Mouse (Mus musculus): ENCODE measurements around the gene Mblac2. TPM values are rescaled to one million over a fixed set of nuclear protein-coding genes. Genes with fewer than 3 reads are reported as not detected.

The Mblac2 gene
- total and polyA plus RNA-seq, 3 experiments = 0.58 to 1.2 TPM; not detected in 1

DNA sequence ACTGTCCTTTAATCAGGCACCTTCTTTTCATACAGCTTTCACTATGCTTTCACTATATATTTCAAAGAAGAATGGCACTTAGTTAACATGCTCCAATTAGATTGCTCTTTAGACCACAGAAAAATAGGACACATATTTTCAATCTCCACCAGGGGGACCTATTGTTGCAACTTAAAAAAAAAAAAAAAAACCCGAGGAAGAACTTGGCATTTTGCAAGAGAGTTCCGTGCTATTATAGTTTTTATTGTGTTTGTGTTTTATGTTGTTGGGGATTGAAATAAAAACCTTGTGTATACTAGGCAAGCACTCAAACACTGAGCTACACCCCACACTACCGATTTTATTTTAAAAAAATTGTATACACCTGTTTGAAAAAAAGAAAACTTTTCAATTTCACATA lies 90.0 kb downstream of the Mblac2 start:
- peak; percentile 67 for DNase-seq (ENCODE audit: low read depth, low spot score)
- Histone ChIP-seq H3K4me1 (ENCODE audit: control insufficient read depth in 1 of 2, insufficient read depth in 2 of 2, low read length in 2 of 2) (peaks cover 0 to 3% of the 10 kb centered on the region in 2 experiments; a peak in 2 of 4 replicates), H3K36me3 (ENCODE audit: control insufficient read depth in 1 of 2, insufficient read depth in 2 of 2, low read length in 2 of 2) (peaks cover 0 to 3% of the 10 kb centered on the region in 2 experiments; a peak in 2 of 4 replicates), H3K4me3 (ENCODE audit: control insufficient read depth in 1 of 2, insufficient read depth in 1 of 2, low read depth in 2 of 2, low read length in 2 of 2) (peak overlapping the region in 1 of 2 experiments; percentile 55; a peak in 2 of 4 replicates), H3K27ac (ENCODE audit: control insufficient read depth, low read depth, low read length) (no peak overlapping the region), H3K9me3 (replicated peaks; ENCODE audit: insufficient read depth, low read length) (no peaks in the 10 kb centered on the region), H3K27me3 (ENCODE audit: control insufficient read depth in 1 of 2, insufficient read depth in 2 of 2, low read length in 2 of 2) (no peaks in the 10 kb centered on the region), H3K79me2 (ENCODE audit: control insufficient read depth, insufficient read depth, low read length, poor library complexity) (no peaks in the 10 kb centered on the region), H3K9ac (ENCODE audit: control insufficient read depth, low read depth, low read length, poor library complexity, severe bottlenecking) (0 out of 2 replicates have a peak overlapping the region, but pooled peaks have one; percentile 34)
- no peak for TF ChIP-seq UBTF (IDR thresholded peaks at IDR 0.05; ENCODE audit: borderline replicate concordance, insufficient read depth, low read depth, low read length)
- no peak for TF ChIP-seq MEF2A (IDR thresholded peaks at IDR 0.05; ENCODE audit: extremely low read depth, insufficient replicate concordance, low read depth, low read length, poor library complexity, severe bottlenecking)
- TF ChIP-seq NRF1 (IDR thresholded peaks at IDR 0.05; ENCODE audit: insufficient read depth, low read depth, low read length, poor library complexity, severe bottlenecking) = no peak
- no peak for TF ChIP-seq GATA1 (IDR thresholded peaks at IDR 0.05; ENCODE audit: low read depth, low read length)
- TF ChIP-seq USF1 (IDR thresholded peaks at IDR 0.05; ENCODE audit: low read depth, low read length) = no peak
- TF ChIP-seq EP300 (IDR thresholded peaks at IDR 0.05; ENCODE audit: low read depth in 1 of 2, low read length in 2 of 2) = no peak
- no peak for TF ChIP-seq MYB (IDR thresholded peaks at IDR 0.05; ENCODE audit: low read depth, low read length)
- no peak for TF ChIP-seq ELF1 (IDR thresholded peaks at IDR 0.05; ENCODE audit: low read depth, low read length)
- TF ChIP-seq TCF12 (IDR thresholded peaks at IDR 0.05; ENCODE audit: low read depth, low read length) = peak; percentile 9; the same call in 1 of the 2 replicates
- TF ChIP-seq CHD1 (IDR thresholded peaks at IDR 0.05; ENCODE audit: low read depth, low read length) = no peak
- no peak for TF ChIP-seq MXI1 (IDR thresholded peaks at IDR 0.05; ENCODE audit: low read depth, low read length)
- TF ChIP-seq JUND (IDR thresholded peaks at IDR 0.05; ENCODE audit: low read depth, low read length) = no peak
- TF ChIP-seq NELFE (IDR thresholded peaks at IDR 0.05; ENCODE audit: low read depth, low read length) = no peak
- no peak for TF ChIP-seq RCOR1 (IDR thresholded peaks at IDR 0.05; ENCODE audit: low read depth, low read length)
- TF ChIP-seq KAT2A (conservative IDR thresholded peaks at IDR 0.05; ENCODE audit: low read depth, low read length) = no peak
- peak; percentile 56 for TF ChIP-seq ZC3H11A (IDR thresholded peaks at IDR 0.05; ENCODE audit: low read depth, low read length)
- TF ChIP-seq MAFK (IDR thresholded peaks at IDR 0.05; ENCODE audit: borderline replicate concordance, low read depth, low read length) = no peak
- TF ChIP-seq POLR2AphosphoS2 (IDR thresholded peaks at IDR 0.05; ENCODE audit: low read length) = no peak
- peak; percentile 32; the same call in 1 of the 2 replicates for TF ChIP-seq SIN3A (IDR thresholded peaks at IDR 0.05; ENCODE audit: low read length)
- TF ChIP-seq CTCF (IDR thresholded peaks at IDR 0.05 in 2 of 3, conservative IDR thresholded peaks at IDR 0.05 in 1 of 3; ENCODE audit: control insufficient read depth in 1 of 3, insufficient read depth in 1 of 3, low read depth in 2 of 3, low read length in 3 of 3, poor library complexity in 1 of 3, severe bottlenecking in 1 of 3) = peak in 2 of 3 experiments; percentile 11 to 71; a peak in 3 of 6 replicates
- TF ChIP-seq BHLHE40 (IDR thresholded peaks at IDR 0.05; ENCODE audit: borderline replicate concordance, low read depth, low read length) = no peak
- TF ChIP-seq POLR2AphosphoS5 (IDR thresholded peaks at IDR 0.05; ENCODE audit: borderline replicate concordance, low read depth, low read length) = no peak
- TF ChIP-seq ZNF384 (IDR thresholded peaks at IDR 0.05; ENCODE audit: low read depth, low read length) = peak; percentile 100
- TF ChIP-seq CHD2 (IDR thresholded peaks at IDR 0.05; ENCODE audit: low read length) = no peak
- TF ChIP-seq HCFC1 (IDR thresholded peaks at IDR 0.05; ENCODE audit: low read depth, low read length) = no peak
- TF ChIP-seq MAX (IDR thresholded peaks at IDR 0.05; ENCODE audit: low read length) = no peak
- TF ChIP-seq MYC (IDR thresholded peaks at IDR 0.05; ENCODE audit: low read depth, low read length) = no peak
- TF ChIP-seq TAL1 (IDR thresholded peaks at IDR 0.05; ENCODE audit: low read length) = no peak
- TF ChIP-seq USF2 (IDR thresholded peaks at IDR 0.05; ENCODE audit: borderline replicate concordance in 1 of 2, insufficient read depth in 1 of 2, low read depth in 1 of 2, low read length in 2 of 2) = no peak
- TF ChIP-seq RAD21 (IDR thresholded peaks at IDR 0.05; ENCODE audit: low read depth, low read length) = peak; percentile 69
- TF ChIP-seq ETS1 (IDR thresholded peaks at IDR 0.05; ENCODE audit: low read depth, low read length) = no peak
- TF ChIP-seq GABPA (IDR thresholded peaks at IDR 0.05; ENCODE audit: low read depth, low read length) = no peak
- peak; percentile 64; the same call in 1 of the 2 replicates for TF ChIP-seq ZKSCAN1 (IDR thresholded peaks at IDR 0.05; ENCODE audit: low read depth, low read length)
- no peak for TF ChIP-seq MAZ (IDR thresholded peaks at IDR 0.05; ENCODE audit: low read depth, low read length)
- TF ChIP-seq POLR2A (IDR thresholded peaks at IDR 0.05; ENCODE audit: control insufficient read depth in 1 of 2, insufficient read depth in 1 of 2, low read depth in 1 of 2, low read length in 2 of 2, poor library complexity in 1 of 2) = no peak
- TF ChIP-seq SMC3 (IDR thresholded peaks at IDR 0.05; ENCODE audit: low read depth, low read length) = peak; percentile 63
- no peak for TF ChIP-seq TBP (IDR thresholded peaks at IDR 0.05; ENCODE audit: low read depth, low read length)
